15 mouse cellular contexts compared by ENCODE assay signal in the genomic region with DNA sequence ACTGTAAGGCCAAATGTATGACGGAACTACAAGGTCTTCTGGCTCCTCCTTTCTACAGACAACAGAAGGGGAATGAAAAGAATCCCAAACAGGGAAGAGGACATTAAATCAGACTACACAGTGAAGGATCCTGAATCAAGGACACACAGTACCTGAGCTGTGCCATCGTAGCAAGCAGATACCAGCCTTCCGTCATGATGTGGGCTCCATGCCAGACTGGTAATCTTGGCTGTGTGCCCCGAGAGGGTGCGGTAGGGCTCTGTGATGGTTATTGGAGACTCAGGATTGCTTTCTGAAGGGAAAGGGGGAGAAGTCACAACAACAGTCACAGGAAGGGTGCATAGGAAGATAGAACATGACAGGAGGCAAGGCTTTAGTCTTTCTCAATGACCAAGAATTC. TPM values are rescaled to one million over a fixed set of nuclear protein-coding genes. Genes with fewer than 3 reads are reported as not detected.
DNase-seq lines count a peak whose midpoint lies in the region; ATAC-seq and TF ChIP-seq lines count a peak whose summit lies in the region.
"Had no signal": no experiment of that assay in that cellular context is flagged by ENCODE, and none has a peak within 500 bp of the region (broad histone marks: within the 10 kb centered on the region; RNA-seq: fewer than 3 reads in every experiment).

No protein-coding gene starts in this region.

- peak overlapping the region; percentile 9; the same call in 1 of the 2 replicates for H3K27ac ChIP-seq in heart, embryonic 16.5 days (ENCODE audit: low read length)
- no peak overlapping the region for H3K27ac ChIP-seq in stomach, postnatal 0 days (replicated peaks)
- H3K27ac ChIP-seq: embryonic facial prominence, embryonic 12.5 days; forebrain, embryonic 15.5 days; hindbrain, embryonic 15.5 days; midbrain, embryonic 15.5 days; neural tube, embryonic 12.5 days; stomach, embryonic 15.5 days had no signal

- H3K36me3 ChIP-seq in heart, embryonic 16.5 days (ENCODE audit: control insufficient read depth, insufficient read depth), result peaks cover 51% of the 10 kb centered on the region
- H3K36me3 ChIP-seq in stomach, postnatal 0 days (ENCODE audit: control insufficient read depth, insufficient read depth, low read length), result peaks cover 12% of the 10 kb centered on the region

- H3K4me1 ChIP-seq in heart, embryonic 16.5 days (ENCODE audit: control insufficient read depth, insufficient read depth, low read length), result peaks cover 5% of the 10 kb centered on the region
- H3K4me1 ChIP-seq in stomach, postnatal 0 days (replicated peaks; ENCODE audit: control insufficient read depth, insufficient read depth), result no peaks in the 10 kb centered on the region
- H3K4me1 ChIP-seq: embryonic facial prominence, embryonic 12.5 days; forebrain, embryonic 15.5 days; heart, embryonic 12.5 days; hindbrain, embryonic 15.5 days; midbrain, embryonic 15.5 days; neural tube, embryonic 12.5 days; stomach, embryonic 15.5 days had no signal

- no peak overlapping the region for H3K4me3 ChIP-seq in heart, embryonic 16.5 days (ENCODE audit: low read length)
- no peak overlapping the region for H3K4me3 ChIP-seq in stomach, postnatal 0 days (ENCODE audit: low read depth, low read length)
- H3K4me3 ChIP-seq: embryonic facial prominence, embryonic 12.5 days; forebrain, embryonic 15.5 days; heart, embryonic 12.5 days; hindbrain, embryonic 15.5 days; midbrain, embryonic 15.5 days; neural tube, embryonic 12.5 days; stomach, embryonic 15.5 days had no signal

- H3K9ac ChIP-seq in heart, embryonic 16.5 days (ENCODE audit: low read length), result no peak overlapping the region
- no peak overlapping the region for H3K9ac ChIP-seq in stomach, postnatal 0 days (ENCODE audit: low read length)
- H3K9ac ChIP-seq: embryonic facial prominence, embryonic 12.5 days; forebrain, embryonic 15.5 days; heart, embryonic 12.5 days; hindbrain, embryonic 15.5 days; midbrain, embryonic 15.5 days; neural tube, embryonic 12.5 days; stomach, embryonic 15.5 days had no signal

- 33% methylated on average over 5 of the region's 5 CpGs for WGBS in heart, embryonic 16.5 days
- WGBS in stomach, postnatal 0 days, result 66% methylated on average over 5 of the region's 5 CpGs

- no peak overlapping the region for H3K4me2 ChIP-seq in heart, embryonic 16.5 days (ENCODE audit: low read depth, low read length)
- no peak overlapping the region for H3K4me2 ChIP-seq in stomach, postnatal 0 days (replicated peaks; ENCODE audit: low read depth)
- H3K4me2 ChIP-seq: embryonic facial prominence, embryonic 12.5 days; forebrain, embryonic 15.5 days; heart, embryonic 12.5 days; hindbrain, embryonic 15.5 days; midbrain, embryonic 15.5 days; neural tube, embryonic 12.5 days; stomach, embryonic 15.5 days had no signal

- H3K9me3 ChIP-seq in heart, embryonic 16.5 days (replicated peaks; ENCODE audit: control insufficient read depth, low read length), result no peaks in the 10 kb centered on the region
- no peaks in the 10 kb centered on the region for H3K9me3 ChIP-seq in stomach, postnatal 0 days (ENCODE audit: control insufficient read depth, low read length)
- H3K9me3 ChIP-seq: embryonic facial prominence, embryonic 12.5 days; forebrain, embryonic 15.5 days; heart, embryonic 12.5 days; hindbrain, embryonic 15.5 days; midbrain, embryonic 15.5 days; neural tube, embryonic 12.5 days; stomach, embryonic 15.5 days had no signal

- no peak for TF ChIP-seq EP300 in stomach, postnatal 0 days (optimal IDR thresholded peaks at IDR 0.05)

- no peaks in the 10 kb centered on the region for H3K27me3 ChIP-seq in heart, embryonic 16.5 days (ENCODE audit: control insufficient read depth, insufficient read depth, low read length)
- no peaks in the 10 kb centered on the region for H3K27me3 ChIP-seq in stomach, postnatal 0 days (ENCODE audit: control insufficient read depth, insufficient read depth, low read length)
- H3K27me3 ChIP-seq: embryonic facial prominence, embryonic 12.5 days; forebrain, embryonic 15.5 days; heart, embryonic 12.5 days; hindbrain, embryonic 15.5 days; midbrain, embryonic 15.5 days; neural tube, embryonic 12.5 days; stomach, embryonic 15.5 days had no signal

- no peak for TF ChIP-seq CTCF in stomach, postnatal 0 days (IDR thresholded peaks at IDR 0.05; ENCODE audit: low read depth)

- peak; percentile 67 for ATAC-seq in heart, embryonic 16.5 days (replicated peaks; ENCODE audit: extremely low read depth, insufficient read depth, low FRiP score)
- ATAC-seq in stomach, postnatal 0 days (ENCODE audit: low FRiP score, low TSS enrichment), result no peak
- ATAC-seq: forebrain, embryonic 15.5 days; midbrain, embryonic 15.5 days had no signal

- DNase-seq in heart, adult 9 months (ENCODE audit: low spot score in 2 of 2), result no peak
- peak; percentile 18 for DNase-seq in spleen, adult 12 weeks (ENCODE audit: low spot score)
- DNase-seq in spleen, adult 18-20 months, result no peak
- DNase-seq in adrenal gland, postnatal 4 days (ENCODE audit: low spot score in 2 of 2), result peak; percentile 25 to 42
- peak; percentile 19 for DNase-seq in stomach, postnatal 0 days (ENCODE audit: low spot score)
- no peak for DNase-seq in c-Kit-positive CD71-positive TER-119-positive erythroid progenitor cells, embryonic 14.5 days (ENCODE audit: low spot score)
- DNase-seq: lung, postnatal 14 days had no signal

RNA-seq across cellular contexts. Expression of gene Gemin5, which starts 22.1 kb away (rescaled TPM):
- polyA plus RNA-seq in heart, embryonic 16.5 days (2015; fragmentation: Nextera tagmentation; extraction: Ambion mirVana), result 11.5 and 12.4 TPM in 2 replicates
- total RNA-seq in adrenal gland, postnatal 4 days (2021), result 10 to 100 TPM; 19.9 to 26.3 TPM
- polyA plus RNA-seq in stomach, postnatal 0 days (2015; fragmentation: Nextera tagmentation; extraction: Ambion mirVana), result 4.4 and 4.9 TPM in 2 replicates

RNA-seq across cellular contexts. Expression of gene Mrpl22, which starts 25.2 kb away (rescaled TPM):
- polyA plus RNA-seq in heart, embryonic 16.5 days (2015; fragmentation: Nextera tagmentation; extraction: Ambion mirVana), result 112 TPM in 2 replicates
- 10 to 100 TPM; 68.2 to 74.2 TPM for total RNA-seq in adrenal gland, postnatal 4 days (2021)
- 96.3 and 98.6 TPM in 2 replicates for polyA plus RNA-seq in stomach, postnatal 0 days (2015; fragmentation: Nextera tagmentation; extraction: Ambion mirVana)

RNA-seq across cellular contexts. Expression of gene Cnot8, which starts 42.3 kb away (rescaled TPM):
- polyA plus RNA-seq in heart, embryonic 16.5 days (2015; fragmentation: Nextera tagmentation; extraction: Ambion mirVana), result 79.9 and 91.3 TPM in 2 replicates
- total RNA-seq in adrenal gland, postnatal 4 days (2021), result 10 to 100 TPM; 56.0 to 57.3 TPM
- polyA plus RNA-seq in stomach, postnatal 0 days (2015; fragmentation: Nextera tagmentation; extraction: Ambion mirVana), result 41.4 and 42.9 TPM in 2 replicates

RNA-seq across cellular contexts. Expression of gene Igtp, which starts 53.1 kb away (rescaled TPM):
- polyA plus RNA-seq in heart, embryonic 16.5 days (2015; fragmentation: Nextera tagmentation; extraction: Ambion mirVana), result 8.2 and 12.3 TPM in 2 replicates
- 10 to 100 TPM in 1 of 2 experiments, 1 to 10 TPM in 1; 9.8 to 15.3 TPM for total RNA-seq in adrenal gland, postnatal 4 days (2021)
- polyA plus RNA-seq in stomach, postnatal 0 days (2015; fragmentation: Nextera tagmentation; extraction: Ambion mirVana), result 4.1 and 4.7 TPM in 2 replicates

RNA-seq across cellular contexts. Expression of gene Irgm2, which starts 53.2 kb away (rescaled TPM):
- 4.2 and 6.4 TPM in 2 replicates for polyA plus RNA-seq in heart, embryonic 16.5 days (2015; fragmentation: Nextera tagmentation; extraction: Ambion mirVana)
- total RNA-seq in adrenal gland, postnatal 4 days (2021), result 10 to 100 TPM; 10.7 to 14.4 TPM
- polyA plus RNA-seq in stomach, postnatal 0 days (2015; fragmentation: Nextera tagmentation; extraction: Ambion mirVana), result 3.8 and 3.9 TPM in 2 replicates

Comparison
In these comparisons a context has a peak if more than half of its experiments do, and no peak if none do; other contexts are left out.
1. DNase-seq: peak in spleen, adult 12 weeks (single experiment), adrenal gland, postnatal 4 days (2 of 2) and stomach, postnatal 0 days (single experiment); none in heart, adult 9 months (0 of 2), spleen, adult 18-20 months (0 of 2) and c-Kit-positive CD71-positive TER-119-positive erythroid progenitor cells, embryonic 14.5 days (single experiment).